Mouse (Mus musculus) embryo, embryonic 10.5 days (tissue): ENCODE measurements around the gene Clstn3.
"Not testable (repeated sequence)": the region's sequence is repeated elsewhere in the genome, so short reads cannot be mapped to it uniquely, and the experiment has no call there.

Source experiments
- DNase-seq: peaks from one replicate; pipeline ENCODE4 v3.0.0-alpha.2; 2015; ENCODE audit warnings: low spot score

Clstn3 gene

DNA sequence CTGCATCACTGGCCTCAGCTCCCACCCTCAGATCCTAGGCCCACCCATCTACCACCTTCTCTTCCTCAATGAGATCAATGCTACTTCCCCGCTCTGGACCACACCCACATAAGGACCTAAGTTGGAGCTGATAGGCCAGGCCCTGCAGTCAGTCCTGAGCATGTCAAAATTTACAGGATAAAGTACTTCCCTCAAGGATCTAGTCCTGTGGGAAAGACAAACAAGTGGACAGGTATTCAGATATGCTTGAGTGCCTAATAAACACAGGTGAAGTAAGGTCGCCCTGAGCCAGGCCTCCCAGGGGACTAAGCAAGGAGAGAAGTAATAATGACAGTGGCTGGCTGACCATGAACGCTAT, 15.0 kb upstream of the Clstn3 start:
- DNase-seq, result no peak

DNA sequence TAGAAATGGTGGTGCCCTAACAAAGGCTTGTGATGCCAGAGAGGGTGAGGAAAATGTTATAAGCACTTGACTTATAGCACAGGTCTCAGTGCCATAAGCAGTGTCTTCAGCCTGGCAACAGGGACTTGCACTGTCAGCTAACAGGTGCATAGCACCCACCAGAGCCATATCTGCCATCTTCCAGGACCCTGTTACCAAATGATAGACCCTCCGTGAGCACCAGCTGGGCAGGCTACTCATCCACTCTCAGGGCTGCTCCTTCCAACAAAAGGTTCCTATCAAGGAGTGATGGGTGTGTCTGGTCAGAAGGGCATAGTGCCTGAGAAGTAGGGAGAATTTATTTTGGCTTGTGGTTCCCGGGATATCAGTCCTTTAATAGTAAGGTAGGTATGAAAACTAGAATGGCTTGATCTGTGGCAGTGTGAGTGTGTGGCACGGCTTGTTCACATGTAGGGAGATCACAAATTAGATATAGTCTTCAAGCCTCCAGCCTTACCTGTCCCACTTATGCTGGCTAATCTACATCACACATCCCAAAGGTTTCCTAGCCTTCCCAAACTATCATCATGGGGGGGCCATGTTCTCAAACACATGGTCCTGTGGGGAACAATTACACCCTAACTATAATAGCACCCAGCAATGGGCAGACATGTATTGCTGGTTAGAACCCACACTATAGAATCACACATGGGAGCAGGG, 14.4 kb upstream of the Clstn3 start:
- DNase-seq, result no peak

DNA sequence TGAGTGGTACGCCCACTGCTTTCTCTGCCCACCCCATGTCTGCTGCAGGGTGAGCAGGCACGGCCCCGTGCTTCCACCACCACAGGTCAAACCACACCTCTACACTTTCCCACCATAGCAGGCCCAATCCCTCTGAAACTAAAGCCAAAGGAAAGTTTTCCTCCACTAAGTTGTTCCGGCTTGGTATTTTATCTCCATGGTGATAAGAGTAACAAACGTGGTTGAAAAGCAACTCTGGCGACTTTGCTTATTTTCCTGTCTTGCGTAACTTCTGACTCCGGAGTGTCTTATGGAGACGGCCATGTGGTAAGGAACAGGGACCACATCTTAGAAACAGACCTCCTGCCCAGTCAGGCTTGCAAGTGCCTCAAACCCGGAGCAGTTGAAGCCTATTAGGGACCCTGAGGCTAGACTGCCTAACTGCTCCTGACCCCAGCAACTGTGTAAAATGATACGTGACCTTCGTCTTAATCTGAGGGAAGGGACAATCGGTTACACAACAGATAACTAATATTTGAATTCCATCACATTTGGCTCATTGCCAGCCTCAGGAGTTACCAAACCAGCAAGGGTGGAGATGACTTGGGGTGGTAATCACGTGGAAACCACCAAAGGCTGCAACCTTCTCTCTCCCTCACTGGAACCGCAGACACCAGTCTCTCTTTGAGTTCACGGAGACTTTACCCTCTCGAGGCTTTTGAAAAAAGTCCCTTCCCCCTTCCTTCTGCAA, 13.5 kb upstream of the Clstn3 start:
- DNase-seq, result no peak

DNA sequence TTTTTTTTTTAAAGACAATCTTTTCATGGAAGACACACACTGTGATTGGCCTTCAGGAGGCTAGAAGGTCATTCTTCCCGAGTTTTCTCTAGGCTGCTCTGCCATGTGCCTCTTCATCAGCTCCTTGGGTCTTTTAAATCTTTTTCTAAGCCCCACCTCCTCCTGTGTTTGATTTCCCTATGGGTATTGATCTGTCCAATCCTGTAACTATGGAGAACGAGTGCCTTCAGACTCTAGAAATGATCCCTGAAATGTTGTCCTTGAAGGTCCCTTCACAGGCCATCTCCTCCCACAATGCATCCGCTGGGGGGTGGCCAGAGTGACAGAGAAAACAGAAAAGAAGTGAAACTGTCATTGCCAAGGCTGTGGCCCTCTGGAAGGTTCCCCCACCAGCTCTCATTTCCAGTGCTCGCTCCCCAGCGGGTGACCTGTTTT, 12.6 kb upstream of the Clstn3 start:
- no peak for DNase-seq

DNA sequence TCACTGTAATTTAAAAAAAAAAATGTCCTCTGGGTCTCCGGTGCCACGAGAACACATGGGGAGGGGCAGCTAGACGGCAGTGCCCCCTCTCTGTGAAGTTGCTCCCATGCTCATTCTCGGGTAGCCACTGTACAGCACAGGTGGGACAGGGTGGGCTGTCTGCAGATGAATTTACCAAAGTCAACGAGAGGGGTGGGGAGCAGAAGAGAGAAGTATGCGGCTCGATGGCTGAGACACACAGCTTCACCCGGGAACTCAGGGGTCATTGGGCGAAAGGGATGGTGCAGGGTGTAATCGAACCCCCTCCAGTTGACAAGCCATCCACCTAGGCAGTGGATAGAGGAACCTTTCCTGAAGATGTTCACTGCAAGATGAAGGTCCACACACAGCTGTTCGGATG, 12.2 kb upstream of the Clstn3 start:
- DNase-seq, result no peak

DNA sequence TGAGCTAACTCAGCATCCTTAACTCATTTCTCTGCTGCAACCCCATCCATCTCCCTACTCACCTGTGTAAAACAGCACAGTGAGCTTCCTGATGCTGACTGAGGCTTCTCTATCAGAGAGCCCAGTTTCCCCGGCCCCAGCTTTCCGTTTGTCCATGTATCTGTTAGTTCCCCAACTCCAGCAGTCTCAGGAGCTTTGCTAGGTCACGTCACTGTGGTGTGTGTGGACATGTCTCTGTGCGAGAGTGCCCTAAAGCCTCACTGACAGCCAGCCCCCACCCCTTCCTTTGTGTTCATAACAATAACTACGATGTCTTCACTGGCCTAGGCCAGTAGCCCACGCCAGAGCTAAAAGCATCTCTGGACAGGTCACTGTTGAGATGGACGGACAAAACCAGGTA, 11.6 kb upstream of the Clstn3 start:
- no peak for DNase-seq

DNA sequence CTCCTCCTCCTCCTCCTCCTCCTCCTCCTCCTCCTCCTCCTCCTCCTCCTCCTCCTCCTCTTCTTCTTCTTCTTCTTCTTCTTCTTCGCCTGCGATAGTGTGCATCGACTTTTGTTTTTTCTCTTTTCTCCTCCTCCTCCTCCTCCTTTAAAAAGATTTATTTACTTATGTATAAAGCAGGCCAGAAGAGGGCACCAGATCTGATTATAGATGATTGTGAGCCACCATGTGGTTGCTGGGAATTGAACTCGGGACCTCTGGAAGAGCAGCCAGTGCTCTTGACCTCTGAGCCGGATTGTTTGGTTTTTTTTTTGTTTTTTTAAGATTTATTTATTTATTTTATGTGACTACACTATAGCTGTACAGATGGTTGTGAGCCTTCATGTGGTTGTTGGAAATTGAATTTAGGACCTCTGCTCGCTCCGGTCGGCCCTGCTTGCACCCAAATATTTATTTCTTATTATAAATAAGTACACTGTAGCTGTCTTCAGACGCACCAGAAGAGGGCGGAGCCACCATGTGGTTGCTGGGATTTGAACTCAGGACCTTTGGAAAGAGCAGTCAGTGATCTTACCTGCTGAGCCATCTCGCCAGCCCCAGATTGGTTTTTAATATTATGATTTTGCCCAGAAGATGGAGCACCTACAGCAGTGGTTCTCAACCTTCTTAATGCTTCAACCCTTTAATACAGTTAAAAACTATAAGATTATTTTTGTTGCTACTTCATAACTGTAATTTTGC, 10.9 kb upstream of the Clstn3 start:
- not testable (repeated sequence) for DNase-seq

DNA sequence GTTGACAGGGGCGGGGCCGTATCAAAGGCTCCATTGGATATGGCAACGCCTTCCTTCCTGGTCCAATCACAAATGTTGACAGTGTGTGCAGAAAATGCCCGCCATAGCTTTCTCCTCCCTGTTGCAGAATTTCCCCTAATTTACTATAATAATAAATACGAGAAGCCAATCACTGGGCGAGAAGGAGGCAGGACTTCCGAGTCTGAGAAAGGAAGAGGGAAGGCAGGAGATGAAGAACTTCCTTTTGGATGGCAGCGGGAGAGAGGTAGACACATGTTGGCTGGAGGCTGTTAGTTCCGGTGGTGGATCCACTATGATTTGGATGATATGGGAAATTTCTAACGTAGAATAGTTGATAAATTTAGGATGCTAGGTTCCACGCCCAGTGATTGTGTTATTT, 10.0 kb upstream of the Clstn3 start:
- no peak for DNase-seq

DNA sequence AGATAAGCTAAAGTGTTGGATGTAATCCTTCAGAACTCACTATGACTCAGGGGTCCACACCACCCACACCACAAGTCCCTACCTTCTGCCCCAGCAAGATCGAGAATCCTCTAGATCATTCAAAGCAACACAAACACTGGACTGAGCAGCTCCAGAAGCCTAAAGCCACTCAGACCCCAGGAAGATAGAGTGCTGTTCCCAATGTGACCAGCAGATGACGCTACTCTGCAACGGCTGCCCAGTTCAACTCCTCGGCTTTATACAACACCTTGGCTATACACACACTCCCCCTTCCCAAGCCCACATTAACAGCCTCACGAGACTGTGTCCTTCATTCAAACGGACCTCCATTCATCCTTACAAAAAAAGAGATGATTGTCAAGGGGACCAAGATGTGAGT, 8.2 kb upstream of the Clstn3 start:
- DNase-seq, result peak; percentile 30

DNA sequence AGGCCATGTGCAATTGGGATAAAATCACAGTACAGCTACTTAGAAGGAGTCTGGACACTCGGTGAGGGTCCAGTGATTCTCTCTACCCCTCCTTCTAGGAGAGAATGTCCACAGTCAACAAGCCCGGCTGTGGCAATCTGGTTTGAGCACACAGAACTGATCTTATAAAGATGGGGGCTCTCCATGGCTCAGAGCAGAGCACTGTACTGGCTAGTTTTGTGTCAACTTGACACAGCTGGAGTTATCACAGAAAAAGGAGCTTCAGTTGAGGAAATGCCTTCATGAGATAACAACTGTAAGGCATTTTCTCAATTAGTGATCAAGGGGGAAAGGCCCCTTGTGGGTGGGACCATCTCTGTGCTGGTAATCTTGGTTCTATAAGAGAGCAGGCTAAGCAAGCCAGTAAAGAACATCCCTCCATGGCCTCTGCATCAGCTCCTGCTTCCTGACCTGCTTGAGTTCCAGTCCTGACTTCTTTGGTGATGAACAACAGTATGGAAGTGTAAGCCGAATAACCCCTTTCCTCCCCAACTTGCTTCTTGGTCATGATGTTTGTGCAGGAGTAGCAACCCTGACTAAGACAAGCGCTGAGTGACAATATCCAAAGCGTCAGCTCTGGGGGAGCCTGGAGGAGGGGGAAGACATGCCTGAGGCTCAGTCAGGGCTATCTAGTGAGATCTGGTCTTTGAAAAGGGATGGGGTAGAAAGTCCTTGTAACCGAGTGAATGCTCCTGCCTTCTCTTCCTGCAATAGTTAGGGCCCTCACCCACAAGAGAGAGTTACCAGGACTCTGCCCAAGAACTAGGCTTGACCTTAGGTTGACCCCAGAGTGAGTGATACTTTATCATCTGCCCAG, 7.4 kb upstream of the Clstn3 start:
- DNase-seq, result not testable (repeated sequence)

DNA sequence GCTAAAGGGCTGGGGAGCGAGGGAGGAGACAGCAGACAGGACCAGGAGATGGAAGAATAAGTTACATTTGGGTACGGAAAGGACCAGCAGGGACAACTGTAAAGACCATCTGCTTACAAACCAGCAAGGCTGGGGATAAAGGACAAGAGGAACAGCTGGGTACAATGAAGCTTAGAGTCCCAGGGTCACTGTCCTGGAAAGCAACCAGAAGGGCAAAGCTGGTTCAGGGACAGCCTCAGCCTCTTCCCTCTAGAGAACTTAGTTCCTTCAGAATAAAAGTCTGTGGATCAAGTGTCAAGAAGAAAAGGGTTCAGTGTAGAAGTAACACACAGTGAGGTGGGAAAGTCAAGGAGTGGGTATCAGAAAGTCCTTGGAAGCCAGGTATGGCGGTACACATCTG, 6.5 kb upstream of the Clstn3 start:
- DNase-seq, result no peak

DNA sequence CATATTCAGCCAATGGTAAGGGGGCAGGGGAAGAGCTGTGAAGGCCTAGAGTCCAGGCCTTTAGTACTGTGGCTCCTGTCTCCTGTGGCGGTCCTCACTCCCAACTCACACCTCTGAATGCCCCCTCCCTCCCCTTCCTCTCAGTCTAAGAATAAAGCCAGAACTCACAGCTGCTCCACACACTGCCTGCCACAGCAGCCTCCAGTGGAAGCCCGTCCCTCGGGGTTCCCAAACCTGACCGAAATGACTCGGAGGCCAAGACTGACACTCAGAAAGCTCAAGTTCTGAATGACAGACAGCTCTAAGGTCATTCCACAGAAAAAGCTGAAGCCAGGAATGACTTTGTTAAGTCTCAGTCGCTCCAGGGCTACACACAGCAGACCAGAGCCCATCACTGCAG, 1.1 kb upstream of the Clstn3 start:
- DNase-seq, result no peak

DNA sequence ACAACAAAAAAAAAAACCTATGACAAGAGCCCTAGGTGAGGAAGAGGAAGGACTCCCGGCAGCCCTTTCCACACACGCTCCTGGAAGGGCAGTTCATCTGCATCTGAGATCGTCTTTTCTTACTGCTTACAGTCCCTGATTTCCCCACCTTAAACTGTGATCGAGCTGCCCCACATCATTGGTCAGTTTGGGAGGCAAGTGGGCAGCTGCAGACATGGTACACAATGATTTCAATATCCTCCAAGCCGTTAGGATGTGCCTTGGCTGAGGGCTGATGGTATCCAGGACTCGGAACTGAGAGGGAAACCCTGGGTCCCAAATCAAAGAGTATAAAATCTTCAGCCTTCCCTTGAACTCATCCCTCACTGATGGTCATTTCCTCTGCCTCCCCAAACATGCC, 705 bp upstream of the Clstn3 start:
- DNase-seq, result peak; percentile 4

DNA sequence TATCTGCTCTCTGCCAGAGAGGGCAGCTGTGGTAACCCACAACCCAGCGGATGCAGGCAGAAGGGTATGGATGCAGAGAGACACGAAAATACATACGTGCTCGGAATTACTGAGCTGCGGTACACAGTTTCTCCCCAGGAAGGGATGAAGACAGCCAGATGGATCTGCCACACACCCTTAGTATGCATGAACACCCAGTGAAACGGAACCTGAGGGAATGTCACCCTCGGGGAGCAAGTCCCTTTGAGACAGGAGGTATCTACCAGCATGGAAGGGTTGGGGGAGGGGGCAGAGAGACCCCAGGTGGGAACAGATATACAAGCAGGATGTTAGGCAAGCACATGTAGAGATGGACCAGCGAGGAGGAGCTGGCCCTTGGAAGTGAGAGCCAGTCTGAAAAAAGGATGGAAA, 708 bp downstream of the Clstn3 start:
- DNase-seq, result no peak

DNA sequence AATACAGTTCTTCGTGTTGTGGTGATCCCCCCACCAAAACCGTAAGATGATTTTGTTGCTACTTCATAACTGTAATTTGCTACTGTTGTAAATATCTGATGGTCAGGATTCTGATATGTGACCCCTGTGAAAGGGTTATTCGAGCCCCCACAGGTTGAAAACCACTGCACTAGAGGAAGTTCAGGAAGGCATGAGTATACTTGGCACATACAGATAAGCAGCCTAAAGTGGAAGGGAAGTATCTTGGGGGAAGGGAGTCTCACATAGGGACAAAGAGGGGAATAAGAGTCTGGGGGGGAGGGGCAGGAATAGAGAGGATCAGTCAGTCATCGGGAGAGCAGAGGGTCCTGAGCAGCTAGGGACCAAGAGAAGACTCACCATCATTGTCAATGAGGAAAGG, 5.2 kb downstream of the Clstn3 start:
- DNase-seq, result no peak

DNA sequence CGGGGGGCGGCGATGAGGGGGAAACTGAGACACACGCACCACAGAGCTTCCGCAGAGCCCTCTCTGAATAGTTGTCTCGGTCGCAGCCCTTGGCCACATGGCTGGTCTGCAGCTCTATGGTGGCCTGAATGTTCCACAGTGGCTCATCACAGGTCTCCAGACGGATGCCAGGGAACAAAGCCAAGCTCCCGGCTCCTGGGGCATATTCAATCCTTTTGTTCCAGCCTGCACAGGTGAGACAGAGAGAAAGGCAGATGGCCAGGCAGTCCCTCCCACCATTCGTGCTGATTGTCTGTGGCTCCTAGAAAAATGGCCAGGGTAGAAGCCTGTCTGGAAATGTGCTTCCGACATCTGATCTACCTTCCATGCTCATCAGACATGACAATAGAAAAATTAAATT, 6.1 kb downstream of the Clstn3 start:
- no peak for DNase-seq

DNA sequence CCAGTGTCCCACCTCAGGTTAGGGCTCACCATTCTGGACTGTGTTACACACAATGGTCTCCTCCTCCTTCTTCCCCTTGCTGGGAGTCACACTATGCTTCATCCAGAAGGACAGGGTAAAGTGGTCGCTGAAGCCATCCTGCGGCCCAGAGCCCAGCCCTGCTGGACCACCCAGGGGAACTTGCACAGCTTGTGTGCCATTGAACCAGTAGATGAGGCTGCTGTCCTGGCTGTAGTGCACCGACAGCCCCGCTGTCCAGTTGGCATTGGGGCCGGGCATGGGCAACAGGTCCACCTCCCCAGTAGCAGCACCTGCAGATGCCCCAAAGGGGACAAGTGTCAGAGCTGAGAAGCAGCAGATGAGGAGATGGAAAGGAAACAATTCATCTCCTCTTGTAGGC, 6.8 kb downstream of the Clstn3 start:
- DNase-seq, result no peak

DNA sequence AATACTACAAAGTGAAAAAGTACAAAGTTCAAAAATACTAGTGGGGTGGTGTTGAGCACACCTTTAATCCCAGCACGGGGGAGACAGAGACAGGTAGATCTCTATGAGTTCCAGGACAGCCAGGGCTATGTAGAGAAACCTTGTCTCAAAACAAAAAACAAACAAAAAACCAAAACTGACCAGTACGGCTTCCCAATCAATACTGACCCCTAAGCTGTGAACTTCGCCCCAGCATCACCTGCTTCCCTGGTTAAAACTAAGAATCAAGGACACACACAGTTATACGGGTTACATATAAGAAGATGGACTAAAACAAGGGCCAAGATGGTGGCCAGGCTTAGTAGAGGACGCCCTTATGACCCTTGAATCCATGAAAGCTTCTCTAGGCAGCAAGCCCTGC, 8.4 kb downstream of the Clstn3 start:
- DNase-seq, result no peak

DNA sequence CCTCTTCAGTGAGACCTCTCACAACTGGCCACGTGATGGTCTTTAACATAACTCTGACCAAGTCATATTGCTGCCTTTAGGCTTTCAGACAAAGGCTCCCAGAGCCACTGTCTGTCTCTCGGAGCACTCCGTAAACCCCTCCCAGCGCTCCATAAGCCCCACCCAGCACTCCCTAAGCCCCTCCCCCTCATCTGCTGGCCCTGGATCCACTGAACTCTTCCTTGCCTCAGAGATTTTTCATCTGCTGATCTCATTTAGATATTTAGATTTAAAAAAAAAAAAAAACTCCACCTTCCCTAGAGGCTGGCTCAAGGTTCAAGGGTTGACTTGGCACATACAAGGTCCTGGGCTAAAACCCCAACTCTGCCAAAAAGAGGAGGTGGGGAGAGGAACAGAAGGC, 10.8 kb downstream of the Clstn3 start:
- peak; percentile 31 for DNase-seq

DNA sequence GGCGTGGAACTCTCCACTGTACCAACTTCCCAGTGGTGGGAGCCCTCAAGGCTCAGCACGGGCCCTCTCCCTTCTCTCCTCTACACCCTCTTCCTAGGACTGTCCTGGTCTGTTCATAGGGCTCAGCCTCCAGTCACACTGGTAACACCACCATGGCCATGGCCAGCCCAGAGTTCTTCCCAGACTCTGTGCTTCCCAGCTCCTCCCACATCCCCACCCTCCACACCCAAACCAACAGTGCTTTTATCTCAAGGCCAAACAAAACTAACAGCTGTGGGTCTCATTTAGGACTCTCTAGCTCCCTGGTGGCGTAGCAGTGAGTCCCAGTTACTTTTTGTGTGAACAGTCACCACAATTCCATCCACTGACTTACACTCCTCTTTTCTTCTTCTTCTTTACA, 12.6 kb downstream of the Clstn3 start:
- DNase-seq, result no peak

DNA sequence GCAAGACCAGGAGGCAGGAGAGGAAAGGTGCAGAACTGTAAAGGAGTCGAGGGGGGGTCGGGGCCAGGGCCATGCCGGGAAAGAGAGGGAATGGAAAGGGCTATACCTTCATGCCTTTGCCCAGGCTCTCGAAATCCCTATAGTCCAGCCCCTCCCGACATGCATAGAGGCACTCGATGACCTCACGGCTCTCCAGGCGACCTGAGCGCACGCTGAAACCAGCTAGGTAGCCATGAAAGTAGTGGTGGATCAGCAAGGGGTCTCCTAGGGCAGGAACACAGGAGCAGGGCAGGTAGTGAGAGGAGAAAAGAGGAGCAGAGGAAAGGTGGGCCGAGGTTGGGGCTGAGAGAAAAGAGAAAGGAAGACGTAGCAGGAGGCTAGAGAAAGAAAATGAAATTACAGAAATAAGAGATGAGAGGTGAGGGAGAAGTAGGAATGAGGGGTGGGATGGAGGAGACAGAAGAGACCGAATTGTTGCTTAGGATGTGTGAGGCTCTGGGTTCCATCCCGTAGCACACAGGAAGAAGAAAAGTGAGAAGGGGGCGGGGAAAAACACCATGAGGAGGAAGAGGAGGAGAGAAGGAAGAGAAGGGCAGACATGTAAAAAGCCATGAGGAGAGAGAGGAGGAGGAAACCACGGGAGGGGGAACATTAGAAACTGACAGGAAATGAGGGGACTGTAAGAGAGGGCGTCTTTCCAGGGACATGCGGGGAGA, 14.8 kb downstream of the Clstn3 start:
- DNase-seq, result no peak
